Mouse (Mus musculus) retina, postnatal 1 day (tissue): ENCODE data around the gene Zfp511.

Experiments used
- DNase-seq: peaks from one replicate; pipeline ENCODE4 v3.0.0-alpha.2; 2012

Gene Zfp511

DNA sequence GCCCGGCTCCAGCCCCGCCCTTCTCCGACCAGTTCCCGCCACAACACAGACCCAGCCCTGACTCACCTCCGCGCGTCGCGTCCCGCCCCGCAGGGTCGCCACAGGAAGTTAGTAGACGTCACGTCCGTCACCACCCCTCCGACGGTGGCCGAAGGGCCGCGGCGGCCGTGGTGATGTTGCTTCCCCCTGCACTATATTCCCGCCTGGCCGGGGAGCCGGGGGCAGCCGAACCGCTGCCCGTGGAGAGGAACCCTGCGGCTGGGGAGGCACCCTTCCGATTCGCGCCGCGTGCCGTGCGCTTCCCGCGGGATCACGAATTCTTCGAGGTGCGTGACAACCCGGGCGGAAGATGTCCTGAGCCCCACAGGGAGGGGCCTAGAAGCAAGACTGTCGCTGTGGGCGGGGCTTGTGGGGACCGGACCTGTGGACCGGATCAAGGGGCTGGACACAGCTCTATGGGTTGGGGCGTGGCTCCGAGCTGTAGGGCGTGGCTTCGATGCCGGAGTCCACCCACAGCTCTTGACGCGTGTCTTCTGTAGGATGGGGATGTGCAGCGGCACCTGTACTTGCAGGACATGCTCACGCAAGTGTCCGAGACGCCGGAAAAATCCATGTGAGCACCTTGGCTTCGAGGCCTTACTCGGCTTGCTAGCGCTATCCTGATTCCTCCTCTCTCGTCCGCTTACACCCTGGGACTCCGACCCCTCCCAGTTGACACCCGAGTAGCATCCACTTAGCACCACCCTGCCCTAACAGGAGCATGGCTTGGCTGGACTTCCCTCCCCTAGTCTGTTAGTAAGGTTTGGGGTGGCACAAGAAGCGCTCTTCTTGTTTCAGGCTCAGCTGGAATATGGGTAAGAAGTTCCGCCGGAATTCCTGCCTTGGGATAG lies at the start of gene Zfp511, which contains the start of gene Tubgcp2:
TSS of gene Zfp511 (plus strand) at position 111 of the 890 bp plus-strand sequence.
TSS of gene Tubgcp2 (minus strand) at position 389 of the 890 bp plus-strand sequence.
- DNase-seq, result peak; percentile 96

DNA sequence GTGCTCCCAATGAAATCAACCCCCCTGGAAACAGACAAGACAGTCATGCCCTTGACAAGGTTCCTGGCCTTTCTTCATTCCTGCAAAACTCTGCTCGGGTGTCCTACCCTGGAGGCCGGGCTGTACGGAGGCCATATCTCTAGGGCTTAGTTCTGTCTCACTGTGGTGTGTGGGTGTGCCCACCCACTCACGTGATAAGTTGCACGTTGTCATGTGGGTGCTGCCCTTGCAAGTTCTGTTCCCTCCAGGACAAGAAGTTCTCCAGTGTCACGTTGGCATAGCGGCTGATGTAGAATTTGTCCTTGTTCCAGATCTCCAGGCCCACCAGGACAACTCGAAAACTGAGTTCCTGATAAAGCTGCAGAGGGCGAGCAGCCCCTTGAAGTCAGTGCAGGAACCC lies 47.9 kb upstream of the Zfp511 start:
- DNase-seq, result no peak

DNA sequence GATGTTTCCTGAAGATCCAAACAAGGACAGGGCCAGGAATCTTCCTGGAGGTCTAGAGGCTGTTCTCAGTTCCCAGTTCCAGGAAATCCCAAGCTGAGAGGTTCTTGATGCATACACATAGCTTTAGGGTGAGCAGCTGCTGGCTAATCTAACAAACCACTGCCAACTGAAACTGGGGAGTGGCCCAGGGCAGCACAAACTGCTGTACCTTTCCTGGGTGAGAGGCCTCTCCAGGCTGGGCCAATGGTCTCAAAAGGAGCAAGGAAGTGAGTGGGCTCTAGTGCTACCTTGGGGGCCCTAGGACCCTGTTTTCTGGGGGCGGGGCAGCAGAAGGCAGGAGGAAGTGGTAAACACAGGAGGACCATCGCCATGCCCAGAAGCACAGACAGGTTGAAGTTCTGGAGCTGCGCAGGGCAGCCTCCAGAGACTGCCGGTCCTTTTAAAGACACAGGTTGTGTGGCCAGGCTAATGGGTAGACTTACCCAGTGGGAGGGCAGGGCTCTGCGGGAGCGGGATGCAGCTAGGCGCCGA lies 45.3 kb upstream of the Zfp511 start:
- DNase-seq, result no peak

DNA sequence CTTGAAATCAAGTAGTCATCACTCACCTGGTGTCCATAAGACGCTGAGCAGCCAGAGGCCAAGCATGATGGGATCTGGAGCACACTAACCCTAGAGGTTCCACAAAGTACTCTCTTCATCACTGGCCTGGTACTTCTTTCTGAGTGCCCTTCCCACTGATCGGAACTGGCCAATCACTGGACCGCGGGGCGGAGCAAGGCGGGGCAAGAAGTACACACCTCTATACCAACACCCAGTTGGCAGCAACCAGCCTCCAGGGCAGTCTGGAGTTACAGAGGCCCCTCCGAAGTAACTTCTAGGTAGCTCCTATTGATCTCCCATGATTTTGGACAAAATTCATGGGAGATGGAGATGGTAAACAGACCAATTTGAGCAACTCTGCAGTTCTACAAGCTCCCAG lies 43.8 kb upstream of the Zfp511 start, which contains the start of gene Adam8:
TSS of gene Adam8 (minus strand) at position 157 of the 400 bp plus-strand sequence.
- DNase-seq, result peak; percentile 6

DNA sequence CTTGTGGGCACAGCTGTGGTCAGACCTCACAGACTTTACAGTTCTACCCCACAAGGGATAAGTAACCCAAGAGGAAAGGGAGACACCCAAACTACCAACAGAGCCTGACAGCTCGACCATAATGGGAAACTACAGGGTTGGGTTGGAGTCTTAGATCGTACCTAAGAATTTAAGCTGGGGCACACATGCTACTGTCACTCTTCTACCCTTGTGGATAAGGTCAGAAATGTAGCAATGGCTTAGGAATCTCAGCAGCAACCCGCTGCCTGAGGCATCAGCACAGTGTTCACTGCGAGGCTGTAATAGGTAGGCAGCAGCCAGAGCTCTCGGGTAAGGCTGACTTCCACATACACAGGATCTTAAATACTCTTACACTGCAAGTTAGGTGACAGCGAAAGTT lies 42.7 kb upstream of the Zfp511 start:
- DNase-seq, result no peak

DNA sequence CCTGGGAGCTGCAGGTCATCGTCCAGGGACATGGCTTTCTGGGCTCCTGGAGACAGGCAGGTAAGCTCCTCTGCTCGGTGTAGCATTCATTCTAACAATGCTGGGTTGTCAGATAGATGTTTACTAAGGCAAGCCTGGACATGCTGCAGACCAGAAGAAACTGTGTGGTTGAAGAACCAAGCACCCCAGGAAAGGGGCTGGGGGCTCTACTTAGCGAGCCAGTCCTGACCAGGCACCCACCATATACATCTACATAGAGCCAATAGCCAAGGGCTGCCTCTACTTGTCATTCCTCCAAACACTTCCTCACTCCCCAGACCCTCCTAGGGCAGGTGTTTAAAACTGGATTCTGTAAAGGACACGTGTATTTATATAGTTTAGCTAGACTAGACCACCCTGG lies 42.0 kb upstream of the Zfp511 start:
- no peak for DNase-seq

DNA sequence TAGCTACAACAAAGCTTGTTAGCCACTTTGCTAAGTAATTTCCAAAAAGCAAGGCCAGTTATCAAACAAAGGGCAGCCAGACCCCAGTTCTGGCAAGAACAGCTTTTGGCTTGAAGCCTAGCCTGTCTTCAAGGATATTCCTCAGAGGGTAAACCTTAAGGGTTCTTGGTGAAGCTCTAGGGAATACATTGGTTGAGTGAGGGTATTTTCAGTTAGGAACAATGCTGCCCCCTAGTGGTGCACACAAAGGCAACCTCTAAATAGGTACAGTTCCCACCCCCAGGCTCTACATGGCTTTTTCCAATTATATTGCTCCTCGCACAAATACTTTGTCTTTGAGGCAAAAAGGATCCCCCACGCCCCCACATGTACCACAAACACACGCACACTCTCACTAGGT lies 41.5 kb upstream of the Zfp511 start:
- peak; percentile 78 for DNase-seq

DNA sequence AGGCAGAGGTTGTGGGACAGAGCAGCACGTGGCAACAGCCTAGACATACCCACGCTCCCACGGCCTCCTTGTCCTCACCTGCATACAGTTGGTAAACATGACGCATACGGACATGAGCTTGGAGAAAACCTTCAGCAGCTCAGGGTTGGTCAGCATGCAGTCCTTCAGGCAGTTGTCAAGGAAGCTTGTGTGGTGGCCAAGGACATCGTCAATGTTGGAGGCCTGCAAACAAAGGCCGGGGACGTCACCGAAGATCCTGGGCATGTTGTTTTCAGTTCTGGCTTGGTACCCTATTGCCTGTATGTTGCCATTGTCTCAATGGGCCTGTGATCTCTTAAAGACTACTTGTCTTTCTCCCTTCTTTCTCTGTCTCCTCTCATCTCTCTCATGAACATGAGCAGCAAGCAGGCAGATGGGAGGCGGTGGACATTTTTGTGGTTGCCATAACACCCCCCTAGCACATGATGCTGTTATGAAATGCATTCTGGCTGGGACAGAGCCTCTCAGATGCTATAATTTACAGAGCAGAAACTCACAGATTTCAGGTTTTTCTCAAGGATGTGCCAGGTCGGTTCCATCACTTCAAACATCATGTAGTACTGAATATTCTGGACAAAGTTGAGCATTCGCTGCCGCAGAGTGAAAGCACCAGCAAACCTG lies 37.4 kb upstream of the Zfp511 start:
- no peak for DNase-seq

DNA sequence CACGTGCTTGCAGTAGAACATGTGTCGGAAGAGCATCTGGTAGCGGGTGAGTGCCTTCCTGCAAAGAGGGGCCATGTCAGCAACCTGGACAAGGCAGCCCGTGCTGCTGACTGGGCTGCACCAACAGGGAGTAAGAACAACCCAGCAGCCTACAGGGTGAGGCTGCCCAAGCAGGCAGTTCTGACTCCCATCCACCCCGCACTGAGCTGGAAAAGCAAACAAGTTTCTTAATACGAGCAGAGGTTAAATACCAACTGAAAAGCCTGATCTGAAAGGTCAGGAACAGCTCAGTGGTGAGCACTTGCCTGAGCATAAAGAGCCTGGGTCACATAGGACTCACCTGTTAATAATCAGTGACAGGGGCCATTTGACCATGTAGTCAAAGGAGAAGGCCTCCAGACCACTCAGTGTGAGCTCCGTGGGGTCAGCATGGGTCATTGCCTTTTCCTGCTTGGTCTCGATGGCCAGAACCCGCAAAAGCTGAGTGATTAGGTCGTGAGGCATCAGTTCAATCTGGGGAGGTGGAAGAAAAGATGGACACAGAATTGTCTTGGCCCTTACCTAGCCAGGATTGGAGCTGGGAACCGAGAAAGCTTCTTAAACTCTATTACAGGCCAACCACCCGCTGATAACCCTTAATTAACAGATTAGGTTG lies 35.0 kb upstream of the Zfp511 start:
- peak; percentile 49 for DNase-seq

DNA sequence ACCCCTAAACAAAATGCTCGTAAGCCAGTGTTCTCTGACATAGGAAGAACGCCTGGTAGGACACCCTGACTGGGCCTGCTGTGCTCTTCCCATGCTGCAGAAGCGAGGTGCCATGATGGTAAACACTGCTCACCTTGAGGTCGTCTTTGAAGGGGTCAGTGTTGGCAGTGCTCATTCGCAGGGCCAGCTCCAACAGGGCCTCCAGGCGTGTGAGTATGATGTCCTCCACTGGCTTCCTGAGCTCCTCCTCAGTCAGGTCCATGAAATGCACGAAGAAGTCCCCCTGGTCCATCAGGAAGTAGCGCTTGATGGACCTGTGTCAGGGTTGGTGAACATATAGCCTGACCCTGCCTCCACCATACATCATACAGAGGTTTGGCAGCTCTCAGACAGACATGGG lies 31.5 kb upstream of the Zfp511 start:
- no peak for DNase-seq

DNA sequence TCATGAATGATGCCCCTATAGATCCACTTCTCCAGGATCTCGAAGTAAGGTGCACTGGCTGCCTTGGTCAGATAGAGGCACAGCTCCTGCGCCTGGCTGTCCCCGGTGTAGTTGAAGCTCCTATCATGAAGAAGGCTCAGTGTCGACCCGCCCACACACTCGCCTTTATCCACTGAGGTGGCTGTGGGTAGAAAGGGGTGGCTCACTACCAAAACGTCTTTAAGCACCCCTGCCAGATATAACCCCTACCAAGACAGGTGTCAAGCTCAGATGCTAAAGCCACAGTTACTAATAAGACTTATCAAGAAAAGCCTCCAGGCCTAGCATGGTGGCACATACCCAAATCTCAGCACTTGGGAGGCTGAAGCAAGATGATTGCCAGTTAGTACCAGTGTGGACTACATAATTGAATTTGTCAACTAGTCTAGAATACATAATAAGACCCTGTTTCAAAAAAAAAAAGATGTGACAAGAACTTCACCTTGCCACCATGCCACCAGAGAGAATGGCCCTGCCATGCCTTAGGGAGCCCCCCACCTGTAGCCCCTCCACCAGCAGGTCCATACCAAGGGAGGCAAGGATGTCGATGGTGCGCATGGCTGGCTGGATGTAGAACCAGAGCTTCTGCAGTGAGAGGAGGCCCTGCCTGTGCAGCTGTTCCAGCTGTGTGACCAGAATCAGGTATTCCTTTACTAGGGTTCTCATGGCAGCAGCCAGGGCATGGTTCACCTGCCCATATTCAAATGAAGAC lies 29.2 kb upstream of the Zfp511 start:
- no peak for DNase-seq

DNA sequence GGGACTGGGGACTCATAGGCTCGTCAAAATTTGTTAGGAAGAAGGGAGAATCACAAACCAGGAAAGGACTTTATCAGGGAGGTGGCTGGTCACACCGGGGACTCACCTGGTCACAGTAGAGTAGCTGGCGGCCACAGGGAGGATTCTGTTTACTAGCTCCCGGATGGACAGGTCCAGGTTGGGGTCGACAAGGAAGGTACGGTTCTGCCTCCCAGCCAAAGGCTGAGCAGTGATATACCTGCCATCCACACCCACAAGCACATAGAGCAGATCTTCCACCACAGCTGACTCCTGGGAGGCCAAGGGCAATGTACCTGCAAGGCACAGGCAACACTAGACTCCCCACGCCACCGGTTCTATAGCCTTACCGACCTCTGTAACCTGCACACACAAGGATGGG lies 28.4 kb upstream of the Zfp511 start:
- DNase-seq, result no peak

DNA sequence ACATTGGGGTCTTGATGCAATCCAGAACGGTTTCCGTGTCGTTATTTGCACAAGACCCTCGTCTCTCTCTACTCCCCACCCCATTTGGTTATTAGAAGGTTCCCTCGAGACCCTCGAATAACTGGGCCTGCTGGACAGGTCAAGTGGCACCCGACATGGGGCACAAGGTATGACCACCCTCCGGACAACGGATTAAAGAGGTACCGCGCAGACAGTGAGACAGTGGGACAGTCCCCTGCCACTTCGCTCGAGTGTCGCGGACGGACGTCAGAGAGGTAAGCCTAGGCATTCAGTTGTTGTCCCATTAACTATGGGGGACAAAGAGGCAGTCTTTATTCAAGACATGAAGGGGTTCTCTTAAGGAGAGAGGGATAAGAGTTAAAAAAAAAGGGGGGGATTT lies 24.9 kb upstream of the Zfp511 start:
- DNase-seq, result no peak

DNA sequence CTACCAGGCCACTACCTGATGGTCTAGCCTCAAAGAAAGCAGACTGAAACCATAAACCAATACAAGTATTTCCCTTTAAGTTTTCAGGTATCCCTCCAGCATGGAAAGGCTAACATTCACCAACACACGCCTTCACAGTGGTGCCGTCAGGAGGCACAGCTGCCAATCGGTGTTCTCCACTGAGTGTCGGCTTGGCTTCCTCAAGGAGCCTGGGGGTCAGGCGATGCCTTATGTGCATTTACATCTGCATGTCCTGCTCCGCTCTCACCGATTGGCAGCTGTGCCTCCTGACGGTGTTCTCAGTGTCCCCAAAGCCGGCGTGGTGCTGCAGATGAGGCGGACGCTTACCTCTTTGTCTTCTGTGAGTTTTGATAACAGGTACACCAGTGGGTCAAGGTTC lies 4.4 kb upstream of the Zfp511 start:
- no peak for DNase-seq

DNA sequence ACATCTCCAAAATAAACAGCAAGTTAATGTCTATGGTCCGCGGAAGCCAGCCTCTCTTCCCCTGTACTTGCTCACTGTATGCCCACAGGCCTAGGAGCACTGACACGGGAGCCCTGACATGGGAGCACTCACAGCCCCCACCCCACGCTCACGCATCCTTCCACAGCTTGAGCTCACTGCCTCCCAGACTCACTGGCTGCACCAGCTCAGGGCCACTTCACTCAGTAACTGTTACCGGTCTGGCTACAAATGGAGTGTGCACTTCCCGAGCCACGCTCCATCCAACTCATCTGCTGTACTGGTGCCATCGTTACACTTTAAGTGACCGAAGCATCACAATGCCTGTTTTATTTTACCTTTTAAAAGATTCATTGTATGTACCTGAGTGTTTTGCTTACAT lies 3.8 kb upstream of the Zfp511 start:
- DNase-seq, result no peak

DNA sequence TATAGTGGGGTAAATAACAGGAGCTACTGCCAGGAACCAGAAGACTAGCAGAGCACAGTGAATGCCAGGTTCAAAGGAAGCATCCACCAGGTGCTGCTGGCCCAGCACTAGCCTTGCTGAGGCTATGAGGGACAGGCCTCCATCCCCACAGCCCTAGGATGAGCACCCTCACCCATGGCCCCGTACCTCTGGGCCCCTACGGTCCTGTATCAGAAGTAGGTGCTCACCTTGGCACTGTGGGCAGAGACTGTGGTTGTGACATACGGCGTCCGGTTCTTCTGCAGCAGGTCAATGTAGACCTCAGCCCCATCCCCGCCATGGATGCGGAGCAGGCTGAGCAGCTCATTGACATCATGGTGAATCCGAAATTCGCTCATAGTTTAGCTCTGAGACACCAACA lies 2.8 kb upstream of the Zfp511 start:
- no peak for DNase-seq

DNA sequence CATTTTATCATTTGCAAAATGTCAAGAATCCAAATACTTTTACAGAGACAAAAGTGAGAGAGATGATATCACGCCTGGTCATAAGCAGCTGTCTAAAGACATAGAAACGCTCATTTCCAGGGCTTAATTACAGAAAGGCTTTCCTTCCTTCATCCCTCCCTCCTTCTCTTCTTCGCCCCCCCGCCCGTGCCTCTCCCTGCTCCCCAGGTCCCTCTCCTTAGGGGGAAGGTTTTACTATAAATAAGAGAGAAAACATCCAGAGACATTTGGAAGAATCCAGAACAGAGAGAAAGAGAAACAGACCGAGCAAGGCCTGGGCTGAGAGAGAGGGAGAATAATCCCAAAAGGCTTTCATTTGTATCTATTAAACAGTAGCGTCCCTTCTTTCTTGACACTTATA lies 735 bp upstream of the Zfp511 start:
- DNase-seq, result no peak

DNA sequence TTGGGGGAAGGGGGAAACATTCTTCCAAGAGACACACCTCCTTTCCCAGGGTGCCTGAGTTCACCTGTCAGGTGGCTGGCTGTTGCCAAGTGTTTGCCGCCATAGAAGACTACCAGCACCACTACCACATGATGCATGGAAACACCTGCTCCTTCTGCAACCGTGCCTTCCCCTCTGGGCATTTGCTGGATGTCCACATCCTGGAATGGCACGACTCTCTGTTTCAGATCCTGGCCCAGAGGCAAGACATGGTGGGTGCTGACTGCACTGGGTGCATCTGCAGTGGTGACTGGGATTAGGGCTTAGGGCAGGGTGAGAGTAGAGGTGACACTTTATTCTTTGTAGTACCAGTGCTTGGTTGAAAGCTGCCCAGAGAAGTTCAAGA lies 972 bp downstream of the Zfp511 start:
- DNase-seq, result no peak

DNA sequence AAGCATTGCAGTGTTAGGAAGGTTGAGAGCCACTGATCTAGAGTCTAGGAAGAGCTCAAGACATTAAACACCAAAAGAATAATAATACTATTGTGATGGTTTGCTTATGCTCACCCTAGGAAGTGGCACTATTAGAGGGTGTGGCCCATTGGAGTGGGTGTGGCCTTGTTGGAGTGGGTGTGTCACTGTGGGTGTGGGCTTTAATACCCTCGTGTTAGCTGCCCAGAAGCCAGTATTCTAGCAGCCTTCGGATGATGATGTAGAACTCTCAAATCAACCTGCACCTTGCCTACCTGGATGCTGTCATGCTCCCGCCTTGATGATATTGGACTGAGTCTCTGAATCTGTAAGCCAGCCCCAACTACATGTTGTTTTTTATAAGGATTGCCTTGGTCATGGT lies 6.5 kb downstream of the Zfp511 start:
- no peak for DNase-seq

DNA sequence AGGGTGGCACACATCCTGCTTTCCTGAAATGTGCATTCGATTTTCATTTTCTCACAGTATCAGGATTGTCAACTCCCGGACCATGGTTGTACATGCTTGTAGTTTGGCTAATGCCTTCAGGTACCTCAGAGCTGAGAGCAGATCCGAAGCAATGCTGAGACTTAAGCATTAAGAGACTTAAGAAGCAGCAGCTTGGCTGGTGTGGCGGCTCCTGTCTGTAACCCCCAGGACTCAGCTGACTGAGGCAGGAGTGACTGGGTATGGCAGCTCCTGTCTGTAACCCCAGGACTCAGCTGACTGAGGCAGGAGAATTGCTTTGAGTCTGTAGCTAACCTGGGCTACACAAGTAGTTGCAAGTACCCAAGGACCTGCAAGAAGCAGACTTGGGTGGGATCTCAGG lies 9.4 kb downstream of the Zfp511 start:
- DNase-seq, result no peak

DNA sequence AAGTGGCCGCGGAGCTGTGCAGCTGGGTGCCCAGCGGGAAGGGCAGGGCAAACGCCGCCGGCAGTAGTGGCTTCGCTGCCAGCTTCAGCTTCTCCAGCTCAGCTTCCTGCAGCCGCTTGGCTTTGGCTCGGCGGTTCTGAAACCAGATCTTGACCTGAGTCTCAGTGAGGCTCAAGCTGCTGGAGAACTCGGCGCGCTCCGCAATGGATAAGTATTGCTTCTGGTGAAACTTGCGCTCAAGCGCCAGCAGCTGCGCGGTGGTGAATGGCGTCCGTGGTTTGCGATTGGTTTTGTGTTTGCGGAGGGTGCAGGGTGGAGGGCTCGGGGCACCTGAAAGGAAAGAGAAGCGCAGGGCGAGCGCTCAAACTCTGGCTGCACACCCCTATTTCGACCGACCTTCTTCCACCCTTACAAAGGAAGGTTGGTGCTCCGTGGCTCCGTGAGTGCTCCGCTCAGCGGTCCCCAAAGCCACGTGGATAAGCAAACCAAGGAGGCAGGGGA lies 11.7 kb downstream of the Zfp511 start:
- DNase-seq, result peak; percentile 25

DNA sequence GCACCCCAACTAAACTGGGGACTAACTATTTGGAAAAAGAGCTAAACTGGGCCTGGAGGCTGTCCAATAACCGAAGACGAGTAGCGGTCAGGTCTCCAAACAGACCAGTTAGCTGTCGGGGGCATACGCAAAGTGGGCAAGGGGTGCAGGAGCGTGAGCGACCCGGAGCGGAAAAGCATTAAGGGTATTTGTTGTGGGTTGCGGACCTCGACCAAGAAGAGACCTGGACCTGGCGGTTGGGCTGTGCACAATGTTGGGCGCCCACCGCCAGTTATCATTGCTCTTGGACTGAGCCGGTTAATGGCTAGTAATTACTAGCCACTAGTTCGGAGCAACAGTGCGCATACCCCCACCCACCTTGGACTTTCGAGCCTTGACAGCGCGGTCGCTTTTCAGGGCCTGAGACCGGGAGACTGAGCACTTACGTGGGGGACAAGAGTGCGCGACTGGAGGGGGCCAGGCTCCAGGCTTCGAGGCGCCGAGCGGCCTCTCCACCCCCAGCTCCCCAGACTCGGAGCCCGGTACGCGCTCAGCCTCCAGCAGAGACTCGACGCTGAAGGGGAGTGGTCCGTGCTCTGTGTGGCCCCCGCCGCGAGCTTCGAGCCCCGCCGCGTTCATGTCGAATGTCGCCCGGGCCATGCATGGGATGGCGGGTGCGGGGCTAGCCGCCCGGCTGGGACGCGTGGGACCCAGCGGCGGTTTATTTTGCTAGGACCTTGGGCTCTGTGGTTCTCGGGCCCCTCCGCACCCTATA lies 12.3 kb downstream of the Zfp511 start, which contains the start of gene Msx3:
TSS of gene Msx3 (minus strand) at position 729 of the 754 bp plus-strand sequence.
- DNase-seq, result peak; percentile 21
